Mouse (Mus musculus) naive thymus-derived CD4-positive, alpha-beta T cell, adult 2 months (primary cell): ENCODE results near the gene Gm34653.
A peak's percentile ranks its signal among the peaks of the same experiment; 100 is the strongest.
"Not testable (repeated sequence)": the region's sequence is repeated elsewhere in the genome, so short reads cannot be mapped to it uniquely, and the experiment has no call there.

Experiments used
- DNase-seq: peaks from one replicate; pipeline ENCODE4 v3.0.0-alpha.2; 2011; ENCODE audit warnings: low read depth

Gm34653 gene

DNA sequence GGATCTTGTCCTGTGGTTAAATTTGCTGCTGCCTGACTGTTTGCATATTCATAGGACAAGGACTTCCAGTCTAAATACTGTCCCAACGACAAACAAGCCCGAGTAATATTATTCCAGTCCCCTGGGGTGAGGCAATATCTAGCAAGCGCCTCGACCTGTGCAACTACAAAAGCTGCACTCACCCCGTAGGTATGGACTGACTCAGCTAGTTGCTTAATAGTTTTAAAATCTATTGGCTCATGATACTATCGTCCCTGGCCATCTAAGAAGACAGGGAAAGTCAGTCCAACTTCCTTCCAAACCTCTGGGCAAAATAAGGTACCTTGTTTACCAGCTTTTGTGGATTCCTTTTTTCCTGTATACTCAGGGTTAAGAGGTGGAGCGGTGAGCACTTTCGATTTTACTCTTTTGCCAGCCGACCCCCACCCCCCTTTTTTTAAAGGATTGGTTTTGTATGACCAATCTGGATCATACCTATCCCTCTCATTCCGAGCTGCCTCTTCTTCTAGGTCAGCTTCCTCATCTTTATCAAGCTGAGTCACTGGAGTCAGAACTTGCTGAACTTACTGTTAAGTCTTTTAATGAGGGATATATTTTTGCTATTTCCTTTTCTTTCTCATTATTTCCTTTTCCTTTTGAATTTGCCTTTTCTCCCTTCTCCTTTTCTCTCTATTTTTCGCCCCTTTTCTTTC lies at the start of gene Gm34653:
Gm34653 (plus strand) TSS at position 242 of the 692 bp plus-strand sequence.
- DNase-seq: not testable (repeated sequence)

DNA sequence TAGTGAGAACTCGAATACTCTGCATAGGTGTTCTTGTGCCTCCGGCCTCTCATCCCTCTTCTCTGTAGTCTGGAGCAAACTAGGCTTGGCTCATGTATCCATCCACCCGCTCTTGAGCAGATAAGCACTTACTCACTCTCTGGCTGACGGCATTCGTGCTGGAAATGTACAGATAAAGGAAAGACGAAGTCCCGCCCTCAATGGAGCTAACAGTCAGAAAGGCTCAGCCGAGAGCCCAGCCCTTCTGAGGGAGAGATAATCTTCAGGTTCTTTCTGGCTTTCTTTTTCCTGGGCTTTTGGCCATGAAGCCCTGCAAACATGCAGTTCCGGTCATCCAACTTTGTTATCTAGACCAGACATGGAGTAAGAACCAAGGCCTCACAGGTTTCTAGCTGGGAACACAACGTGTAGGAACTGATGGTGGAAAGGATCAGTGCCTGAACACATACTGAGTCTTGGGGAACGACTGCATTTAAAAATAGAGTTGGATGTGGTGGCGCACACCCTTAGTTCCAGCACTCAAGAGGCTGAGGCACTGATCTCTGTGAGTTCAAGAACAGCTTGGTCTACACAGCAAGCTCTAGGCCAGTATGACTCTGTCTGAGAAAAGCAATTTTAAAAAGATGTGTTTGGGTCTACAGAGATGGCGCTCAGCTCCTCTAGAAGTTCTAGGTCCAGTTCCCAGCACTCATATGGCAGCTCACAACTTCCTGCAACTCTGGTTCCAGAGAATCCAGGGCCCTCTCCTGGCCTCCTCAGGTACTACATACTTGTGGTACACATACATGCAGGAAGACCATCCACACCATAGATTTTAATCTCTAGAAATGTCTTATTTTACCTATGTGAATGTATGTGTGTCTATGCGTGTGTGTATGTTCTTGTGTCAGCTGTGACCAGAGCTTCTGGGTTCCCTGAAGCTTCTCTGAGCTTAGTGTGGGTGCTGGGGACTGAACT lies 49.5 kb upstream of the Gm34653 start:
- DNase-seq: no peak

DNA sequence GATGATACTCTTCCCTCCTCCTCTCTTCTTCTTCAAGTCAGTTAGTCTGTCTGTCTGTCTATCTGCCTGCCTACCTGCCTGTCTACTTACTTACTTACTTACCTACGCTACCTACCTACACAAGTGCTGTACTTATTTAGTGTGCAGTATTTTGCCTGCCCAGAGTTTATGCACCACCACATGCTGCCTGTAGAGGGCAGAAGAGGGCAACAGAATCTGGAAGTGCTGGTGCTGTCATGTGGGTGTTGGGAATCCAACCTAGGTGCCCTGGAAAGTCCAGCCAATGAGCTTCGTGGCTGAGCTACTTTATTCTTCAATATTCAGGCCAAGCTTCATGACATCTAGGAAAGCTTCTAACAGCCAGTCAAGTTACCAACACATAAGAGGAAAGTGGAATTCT lies 48.7 kb upstream of the Gm34653 start:
- DNase-seq: peak; percentile 86

DNA sequence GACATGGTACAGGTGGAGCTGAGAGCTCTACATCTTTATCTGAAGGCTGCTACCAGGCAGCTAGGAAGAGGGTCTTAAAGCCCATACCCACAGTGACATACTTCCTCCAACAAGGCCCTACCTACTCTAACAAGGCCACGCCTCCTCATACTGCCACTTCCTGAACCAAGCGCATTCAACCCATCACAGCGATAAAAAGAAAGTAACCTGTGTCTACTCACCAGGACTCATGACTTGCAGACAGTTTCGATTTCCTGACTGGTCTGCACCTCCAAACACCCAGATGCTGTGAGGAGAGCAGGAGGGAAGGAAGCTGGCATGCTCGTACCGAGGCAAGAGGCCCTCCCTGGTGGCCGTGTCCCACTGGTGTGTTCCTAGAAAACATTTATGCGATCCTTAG lies 42.5 kb upstream of the Gm34653 start:
- peak; percentile 89 for DNase-seq

DNA sequence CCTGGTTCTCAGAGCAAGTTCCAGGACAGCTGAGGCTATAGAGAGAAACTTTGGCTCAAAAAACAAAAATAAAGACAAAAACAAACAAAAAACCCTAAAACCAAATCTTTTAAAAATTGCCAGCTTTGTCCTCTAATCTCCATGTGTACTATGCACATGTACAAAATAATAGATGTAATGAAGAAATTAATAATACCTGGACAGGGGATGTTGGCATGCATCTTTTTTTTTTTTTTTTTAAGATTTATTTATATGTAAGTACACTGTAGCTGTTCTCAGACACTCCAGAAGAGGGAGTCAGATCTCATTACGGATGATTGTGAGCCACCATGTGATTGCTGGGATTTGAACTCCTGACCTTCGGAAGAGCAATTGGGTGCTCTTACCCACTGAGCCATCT lies 40.3 kb upstream of the Gm34653 start:
- DNase-seq: not testable (repeated sequence)

DNA sequence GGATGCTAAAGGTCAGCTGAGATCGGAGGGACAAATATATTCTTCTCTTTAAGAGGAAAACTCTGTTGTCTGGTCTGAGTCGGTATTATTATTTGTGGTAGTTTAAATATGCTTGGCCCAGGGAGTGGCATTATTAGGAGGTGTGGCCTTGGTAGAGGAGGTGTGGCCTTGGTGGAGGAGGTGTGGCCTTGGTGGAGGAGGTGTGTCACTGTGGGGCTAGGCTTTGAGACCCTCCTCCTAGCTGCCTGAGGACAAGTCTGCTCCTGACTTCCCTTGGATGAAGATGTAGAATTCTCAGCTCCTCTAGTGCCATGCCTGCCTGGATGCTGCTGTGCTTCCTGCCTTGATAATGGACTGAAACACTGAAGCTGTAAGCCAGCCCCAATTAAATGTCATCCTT lies 38.3 kb upstream of the Gm34653 start:
- DNase-seq: no peak

DNA sequence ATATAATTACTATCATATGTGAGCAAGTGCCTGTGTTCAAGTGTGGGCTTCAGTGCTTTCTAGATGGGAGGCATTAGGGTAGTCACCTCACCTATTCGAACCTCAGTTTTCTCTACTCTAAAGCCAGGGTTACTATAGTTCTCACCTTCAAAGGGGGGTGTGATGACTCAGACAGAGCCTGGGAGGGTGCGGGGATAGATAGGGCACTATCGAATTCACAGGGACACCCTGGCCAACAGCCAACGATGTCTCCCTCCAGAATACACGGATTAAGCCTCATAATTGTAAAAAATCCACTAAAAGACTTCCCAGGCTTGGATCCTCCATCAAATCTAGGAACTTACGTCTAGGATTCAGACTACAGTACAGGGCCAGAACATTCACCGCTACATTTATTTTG lies 37.4 kb upstream of the Gm34653 start:
- DNase-seq: no peak

DNA sequence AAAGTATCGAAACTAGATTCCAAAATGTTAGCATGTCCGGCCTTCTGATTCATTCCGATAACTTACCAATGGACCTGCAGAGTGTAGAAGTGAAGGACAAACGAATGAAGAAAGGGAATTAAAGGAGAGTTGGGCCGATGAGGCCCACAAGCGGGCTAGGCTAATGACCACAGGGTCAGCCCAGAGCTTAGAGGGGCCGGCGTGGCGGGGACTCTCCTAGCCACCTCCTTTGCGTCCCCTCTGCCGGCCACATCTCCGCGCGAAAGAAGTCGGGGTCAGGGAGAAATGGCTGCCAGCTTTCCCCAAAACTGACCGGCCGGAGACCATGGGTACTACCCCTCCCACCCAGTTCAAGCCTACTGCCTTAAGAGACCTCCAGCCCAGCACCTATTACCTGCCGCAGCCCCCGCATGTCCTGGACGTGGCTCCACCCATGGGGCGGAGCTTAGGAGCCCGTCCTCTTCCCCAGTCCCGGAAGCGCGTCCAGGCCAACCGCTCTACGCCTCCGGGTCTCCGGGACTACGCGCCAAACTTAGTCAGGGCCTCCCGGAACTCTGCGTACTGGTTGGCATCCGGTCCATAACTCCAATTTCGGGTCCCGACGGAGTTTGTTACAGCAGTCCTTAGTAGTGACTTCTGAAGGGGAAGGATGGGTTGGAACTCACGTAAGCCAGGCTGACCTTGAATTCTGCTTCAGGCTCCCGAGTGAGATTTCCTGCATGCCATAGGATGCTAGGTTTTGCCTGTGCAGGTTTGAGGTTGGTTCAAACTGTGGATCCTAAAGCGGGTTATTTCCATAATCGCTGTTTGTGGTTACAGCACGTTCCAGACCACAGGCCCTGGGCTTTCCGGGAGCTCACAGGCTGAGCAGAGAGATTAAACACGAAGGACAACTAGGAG lies 33.2 kb upstream of the Gm34653 start, which contains the start of gene Rabepk:
Rabepk (minus strand) TSS at position 556 of the 900 bp plus-strand sequence.
- DNase-seq: peak; percentile 90

DNA sequence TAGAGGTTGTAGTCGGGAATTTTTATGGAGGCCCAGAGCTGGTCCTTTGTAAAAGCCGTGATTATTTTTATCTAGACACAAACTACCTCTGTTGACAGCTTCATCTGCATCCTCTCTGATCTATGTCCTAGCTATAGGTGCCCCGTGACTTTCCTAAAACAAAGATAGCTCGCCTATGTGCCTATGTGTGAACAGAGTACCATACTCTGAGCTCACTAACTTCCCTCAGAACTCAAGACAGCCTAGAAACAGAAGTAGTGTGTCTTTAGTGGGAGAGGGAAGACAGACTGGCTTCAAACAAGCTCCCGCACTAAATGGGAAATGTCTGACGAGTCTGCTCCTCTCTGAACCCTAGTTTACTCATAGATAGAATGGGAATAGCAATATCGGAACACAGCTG lies 32.4 kb upstream of the Gm34653 start:
- no peak for DNase-seq

DNA sequence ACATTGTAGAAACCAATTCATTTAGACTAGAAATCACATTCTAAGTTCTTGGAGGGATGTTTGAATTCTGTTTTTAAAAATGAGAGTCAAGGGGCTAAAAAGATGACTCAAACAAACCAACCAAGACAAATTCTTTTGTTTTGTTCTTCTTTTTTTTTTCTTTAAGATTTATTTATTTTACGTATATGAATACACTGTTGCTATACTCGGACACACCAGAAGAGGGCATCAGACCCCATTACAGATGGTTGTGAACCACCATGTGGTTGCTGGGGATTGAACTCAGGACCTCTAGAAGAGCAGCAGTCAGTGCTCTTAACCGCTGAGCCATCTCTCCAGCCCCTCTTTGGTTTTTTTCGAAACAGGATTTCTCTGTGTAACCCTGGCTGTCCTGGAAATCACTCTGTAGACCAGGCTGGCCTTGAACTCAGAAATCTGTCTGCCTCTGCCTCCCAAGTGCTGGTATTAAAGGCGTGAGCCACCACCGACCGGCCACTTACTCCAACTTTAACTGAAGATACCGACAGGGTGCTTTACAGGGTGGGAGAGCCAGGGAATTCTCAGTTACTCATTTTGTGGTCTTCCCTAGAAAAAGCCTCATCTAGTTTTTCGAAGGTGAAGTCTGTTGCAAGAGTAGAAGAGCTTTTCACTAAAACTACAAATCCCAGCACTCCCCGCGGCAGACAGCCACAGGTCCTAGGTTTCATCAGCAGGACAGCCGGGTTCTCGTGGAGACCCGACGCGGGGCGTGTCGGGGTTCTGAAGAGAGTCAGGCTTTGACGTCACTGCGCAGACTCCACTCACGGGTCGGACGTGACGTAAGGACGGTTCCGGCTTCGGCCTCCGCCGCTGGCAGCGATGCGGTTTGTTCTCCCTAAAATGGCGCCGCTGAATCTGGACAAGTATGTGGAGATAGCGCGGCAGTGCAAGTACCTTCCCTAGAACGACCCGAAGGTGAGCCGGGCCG lies 31.0 kb upstream of the Gm34653 start:
- DNase-seq: peak; percentile 99

DNA sequence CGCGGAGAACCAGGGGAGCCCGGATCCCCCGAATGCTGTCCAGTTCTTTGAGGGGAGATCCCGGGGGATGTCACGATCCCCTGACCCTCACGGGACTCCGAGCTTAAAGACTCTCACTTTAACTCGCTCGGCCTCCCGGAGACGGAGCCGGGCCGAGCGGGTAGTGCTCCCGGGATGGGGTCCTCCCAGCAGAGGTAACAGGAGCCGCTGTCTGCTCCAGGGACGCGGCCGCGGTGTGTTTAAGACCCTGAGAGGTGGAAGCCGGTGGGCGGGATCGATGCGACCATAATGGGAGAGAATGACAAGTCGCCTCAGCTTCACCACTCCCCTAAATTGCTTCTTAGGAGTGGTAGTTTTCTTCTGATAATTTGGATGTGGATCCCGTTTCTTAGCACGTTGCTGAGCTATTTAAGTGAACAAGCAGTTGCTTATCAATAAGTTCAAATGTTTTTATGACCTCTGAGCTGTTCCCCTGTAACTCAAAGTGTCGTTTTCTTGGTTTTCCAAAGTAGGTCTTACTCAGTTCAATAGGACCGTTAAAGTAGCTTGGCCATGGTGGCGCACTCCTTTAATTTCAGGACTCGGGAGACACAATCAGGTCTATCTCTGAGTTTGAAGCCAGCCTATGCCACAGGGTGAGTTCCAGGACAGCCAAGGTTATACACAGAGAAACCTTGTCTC lies 30.1 kb upstream of the Gm34653 start:
- peak; percentile 62 for DNase-seq

DNA sequence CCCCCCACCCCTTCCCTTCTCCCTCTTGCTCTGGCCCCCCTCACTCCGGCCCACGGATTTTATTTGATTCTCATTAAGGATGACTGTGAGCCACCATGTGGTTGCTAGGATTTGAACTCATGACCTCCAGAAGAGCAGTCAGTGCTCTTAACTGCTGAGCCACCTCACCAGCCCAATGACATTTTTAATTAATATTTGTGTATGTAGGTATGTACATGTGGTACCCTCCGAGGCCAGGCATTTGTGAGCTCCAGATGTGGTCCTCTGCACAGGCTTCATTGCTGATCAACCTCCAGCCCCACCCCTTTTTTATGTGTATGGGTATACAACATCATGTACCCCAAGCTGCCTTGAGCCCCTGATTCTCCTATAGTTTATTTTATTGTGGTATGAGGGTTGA lies 29.1 kb upstream of the Gm34653 start:
- no peak for DNase-seq

DNA sequence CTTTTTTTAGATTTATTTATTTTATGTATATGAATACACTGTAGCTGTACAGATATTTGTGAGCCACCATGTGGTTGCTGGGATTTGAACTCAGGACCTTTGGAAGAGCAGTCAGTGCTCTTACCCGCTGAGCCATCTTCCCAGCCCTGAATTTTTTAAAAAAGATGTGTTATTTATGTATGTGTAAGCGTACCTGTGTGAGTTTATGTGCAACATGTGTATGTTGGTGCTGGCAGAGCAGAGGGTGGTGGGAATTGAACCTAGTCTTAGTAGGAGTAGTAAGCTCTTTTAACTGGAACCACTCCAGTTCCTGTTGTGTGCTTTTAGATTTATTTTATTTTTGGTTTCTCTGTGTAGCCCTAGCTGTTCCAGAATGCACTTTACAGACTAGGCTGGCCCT lies 28.6 kb upstream of the Gm34653 start:
- no peak for DNase-seq

DNA sequence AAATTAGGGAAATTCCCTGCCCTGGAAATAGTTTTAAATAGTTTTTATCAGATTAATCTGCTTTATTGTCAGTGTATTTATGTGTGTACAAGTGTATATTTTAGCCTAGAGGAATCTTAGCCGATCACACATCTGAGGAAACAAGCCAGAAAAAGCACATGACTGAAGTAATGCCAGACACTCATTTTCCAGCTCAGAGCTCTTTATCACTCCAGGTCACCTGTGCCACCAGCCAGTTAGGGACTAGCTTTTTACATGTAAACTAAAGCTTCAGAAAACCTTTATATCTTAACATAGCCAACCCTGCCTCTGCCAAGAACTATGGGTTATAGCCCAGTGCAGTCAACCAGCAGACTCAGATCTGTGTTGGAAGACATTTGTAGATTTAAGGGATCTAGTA lies 28.0 kb upstream of the Gm34653 start:
- no peak for DNase-seq

DNA sequence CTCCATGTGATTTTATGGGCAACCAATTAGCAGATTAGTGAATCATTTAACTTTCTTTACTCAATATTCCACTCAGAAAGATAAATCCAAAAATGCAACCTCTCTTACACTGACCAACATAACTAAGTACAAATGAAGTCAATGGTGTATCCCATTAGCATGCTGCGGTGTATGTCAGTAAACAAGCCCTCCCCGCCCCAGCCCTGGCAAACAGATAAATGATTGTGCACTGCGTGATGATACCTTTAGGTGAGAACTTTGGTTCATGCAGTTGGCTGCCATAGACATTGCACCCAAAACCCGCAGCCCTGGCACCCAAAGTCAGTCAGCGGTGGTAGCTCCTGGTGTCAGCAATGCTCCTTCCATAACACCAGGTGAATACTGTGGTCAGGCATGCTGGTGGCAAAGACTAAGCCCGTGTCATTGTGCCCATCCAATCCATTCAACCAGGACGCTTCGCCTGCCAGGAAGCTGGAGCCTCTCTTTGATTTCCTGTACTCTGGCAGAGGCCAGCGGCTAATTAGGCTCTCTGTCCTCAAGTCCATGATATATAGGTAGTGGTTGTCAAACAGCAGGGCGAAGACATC lies 27.4 kb upstream of the Gm34653 start:
- DNase-seq: no peak

DNA sequence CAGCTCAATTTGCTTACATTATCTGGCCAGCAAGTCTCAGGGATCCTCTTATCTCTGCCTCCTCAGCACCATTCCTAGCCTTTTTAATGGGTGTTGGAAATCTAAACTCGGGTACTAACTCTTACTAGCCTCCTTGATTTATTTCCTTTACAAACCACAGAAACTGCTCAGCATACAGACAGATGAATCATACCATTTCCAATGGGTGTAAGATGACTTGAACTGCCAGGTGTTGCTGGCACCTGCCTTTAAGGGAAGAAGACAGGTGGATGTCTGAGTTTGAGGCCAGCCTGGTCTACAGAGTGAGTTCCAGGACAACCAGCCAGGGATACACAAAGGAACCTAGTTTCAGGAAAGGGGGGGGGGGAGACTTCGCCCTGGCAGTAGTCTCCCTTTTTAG lies 24.8 kb upstream of the Gm34653 start:
- DNase-seq: no peak

DNA sequence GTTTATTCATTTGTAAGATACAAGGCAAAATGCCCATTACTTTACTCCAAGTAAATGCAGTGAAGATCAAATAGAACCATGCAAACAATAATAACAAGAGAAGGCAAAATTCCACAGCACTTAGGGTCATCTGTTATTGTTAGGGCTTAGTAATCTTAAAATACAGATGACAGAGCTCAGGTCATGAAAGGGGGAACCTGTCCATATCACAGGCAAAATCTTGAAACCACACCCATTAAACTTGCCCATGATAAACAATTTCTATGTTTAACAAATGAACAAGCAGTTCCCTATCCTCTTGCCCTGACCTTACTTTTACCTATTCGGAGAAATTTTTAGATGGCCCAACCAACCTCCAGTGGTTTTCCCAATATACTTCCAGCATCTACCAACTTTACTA lies 23.2 kb upstream of the Gm34653 start:
- DNase-seq: no peak

DNA sequence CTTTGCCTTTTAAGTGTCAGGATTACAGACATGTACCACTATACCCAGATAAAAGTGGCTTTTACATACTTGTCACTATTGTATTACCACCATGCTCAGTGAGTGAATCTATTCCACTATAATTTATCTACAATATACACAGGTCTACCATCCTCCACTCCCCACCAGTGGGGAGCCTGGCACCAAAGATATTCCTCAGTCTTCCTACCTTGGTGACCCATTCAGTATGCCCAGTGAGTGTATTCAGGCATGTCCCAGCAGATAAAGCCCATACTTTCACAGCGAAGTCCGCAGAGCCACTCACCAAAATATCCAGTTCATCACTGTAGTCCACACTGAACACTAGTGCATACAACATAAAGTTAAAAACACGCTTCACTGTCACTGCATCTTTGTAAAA lies 22.0 kb upstream of the Gm34653 start:
- no peak for DNase-seq

DNA sequence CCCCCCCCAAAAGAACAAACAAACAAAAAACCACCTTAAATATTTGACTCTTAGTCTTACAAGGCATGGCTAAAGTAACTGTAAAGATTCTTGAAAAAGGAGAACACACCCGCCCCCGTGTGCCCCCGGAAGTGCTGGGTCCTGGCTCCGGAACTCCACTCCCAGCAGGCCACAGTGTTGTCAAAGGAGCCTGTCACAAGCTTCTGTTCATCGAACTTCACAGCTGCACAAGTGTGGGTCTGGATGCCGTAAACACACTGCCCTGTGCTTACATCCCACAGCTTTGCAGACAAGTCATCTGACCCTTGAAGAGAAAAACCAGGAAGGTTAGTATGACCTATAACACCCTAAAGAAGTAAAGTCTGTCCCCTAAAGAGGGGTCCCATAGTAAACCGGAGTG lies 20.1 kb upstream of the Gm34653 start:
- DNase-seq: no peak

DNA sequence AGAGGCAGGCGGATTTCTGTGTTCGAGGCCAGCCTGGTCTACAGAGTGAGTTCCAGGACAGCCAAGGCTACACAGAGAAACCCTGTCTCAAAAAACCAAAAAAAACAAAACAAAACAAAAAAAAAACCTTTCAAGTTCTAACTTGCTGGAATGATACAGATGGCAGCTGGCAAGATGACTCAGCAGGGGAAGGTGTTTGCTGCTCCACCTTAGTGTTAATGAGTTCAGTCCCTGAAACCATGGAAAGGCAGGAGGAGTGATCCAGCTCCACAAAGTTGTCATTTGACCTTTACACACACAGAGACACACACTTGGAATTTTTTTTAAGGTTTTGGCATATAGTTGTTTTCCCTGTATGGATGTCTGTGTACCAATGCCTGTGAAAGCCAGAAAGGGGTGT lies 16.9 kb upstream of the Gm34653 start:
- not testable (repeated sequence) for DNase-seq
